Mouse (Mus musculus) kidney, adult 2 months (tissue): ENCODE results near the gene Trappc3. TPM values are rescaled to one million over a fixed set of nuclear protein-coding genes. Genes with fewer than 3 reads are reported as not detected.

Source experiments
- DNase-seq: peaks from one replicate; pipeline ENCODE4 v3.0.0; 2021
- H3K27ac ChIP-seq: fragments of 200-500 bp; 2 replicates; pipeline ENCODE4 v1.5.1; 2012; ENCODE audit warnings: low read depth, low read length, control low read depth, inconsistent platforms; ENCODE audit not compliant: insufficient read depth
- H3K27me3 ChIP-seq: fragments of 200-500 bp; replicated peaks from 2 replicates; pipeline ENCODE4 v1.6.1; 2012; ENCODE audit warnings: mild to moderate bottlenecking, moderate library complexity, low read length, inconsistent platforms; ENCODE audit not compliant: control insufficient read depth, insufficient read depth
- H3K36me3 ChIP-seq: fragments of 200-500 bp; 2 replicates; pipeline ENCODE4 v1.6.1; 2012; ENCODE audit warnings: mild to moderate bottlenecking, moderate library complexity, low read length, inconsistent platforms; ENCODE audit not compliant: control insufficient read depth, insufficient read depth
- H3K4me1 ChIP-seq: fragments of 200-500 bp; 2 replicates; pipeline ENCODE4 v1.6.1; 2011; ENCODE audit warnings: low read length; ENCODE audit not compliant: control insufficient read depth, insufficient read depth
- H3K4me3 ChIP-seq: fragments of 200-500 bp; 2 replicates; pipeline ENCODE4 v1.5.1; 2011; ENCODE audit warnings: mild to moderate bottlenecking, low read depth, low read length, control low read depth; ENCODE audit not compliant: insufficient read depth
- CTCF ChIP-seq: fragments of 200-500 bp; conservative IDR thresholded peaks from 2 replicates; pipeline ENCODE4 v1.5.1; 2011; ENCODE audit warnings: low read depth, mild to moderate bottlenecking, control low read depth, low read length, moderate library complexity, mixed read lengths; ENCODE audit not compliant: insufficient read depth, insufficient read length
- POLR2A ChIP-seq: fragments of 200-500 bp; IDR thresholded peaks from one replicate; pipeline ENCODE4 v1.6.1; 2011; ENCODE audit warnings: low read depth, low read length, control low read depth
- WGBS: fragments of 180-500 bp; shearing (Covaris S2); methylation state at CpG from one replicate; pipeline ENCODE4 v1.1.7; 2018; 5-methylcytosine and 5-hydroxymethylcytosine counted together
- polyA plus RNA-seq: library from polyadenylated mRNA; depleted of rRNA; stranded (reverse); fragments of >200 nt; gene quantifications from 2 replicates; pipeline ENCODE4 v1.2.3, GENCODE M21; 2012

Gene Trappc3
- polyA plus RNA-seq, 1 experiment, result 75.5 TPM

DNA sequence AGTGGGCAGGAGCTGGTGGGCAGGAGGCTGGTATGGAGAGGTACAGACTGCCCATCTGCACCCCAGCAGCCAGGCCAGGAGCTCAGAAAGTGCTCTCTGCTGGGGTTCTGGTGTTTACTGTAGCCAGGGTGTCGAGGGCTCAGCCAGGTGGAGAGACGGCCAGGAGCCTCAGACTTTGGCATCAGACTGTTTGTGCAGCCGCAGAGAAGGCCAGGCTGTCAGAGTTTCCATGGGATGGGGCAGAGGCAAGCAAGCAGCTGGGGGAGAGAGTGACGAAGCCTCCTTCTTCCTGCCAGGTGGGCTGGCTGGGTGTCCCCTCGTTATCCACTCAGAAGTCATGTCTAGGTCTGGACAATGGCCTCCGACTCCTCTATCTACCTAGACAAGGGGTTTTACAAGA is 33.0 kb downstream of the Trappc3 start:
- DNase-seq, result no peak
- 88% methylated on average over 6 of the region's 6 CpGs for WGBS

DNA sequence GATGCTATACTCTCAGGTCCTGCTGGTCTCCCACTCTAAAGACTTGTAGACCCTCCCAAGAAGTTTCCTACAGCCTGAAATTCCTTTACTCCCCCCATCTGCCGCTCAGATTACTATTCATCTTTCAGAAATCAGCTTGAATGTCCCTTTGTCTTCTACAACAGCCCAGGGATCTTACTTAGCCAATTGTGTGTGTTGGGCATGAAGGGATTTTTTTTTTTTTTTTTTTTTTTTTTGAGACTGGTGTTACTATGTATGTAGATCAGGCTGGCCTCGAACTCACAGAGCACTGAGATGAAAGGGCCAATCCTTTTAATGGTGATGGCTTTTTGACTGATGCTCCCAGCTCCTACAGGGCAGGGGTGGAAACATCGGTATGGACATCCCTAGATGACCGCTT is 33.8 kb downstream of the Trappc3 start:
- Histone ChIP-seq H3K27me3 (no peaks in the 10 kb centered on the region), H3K36me3 (no peaks in the 10 kb centered on the region), H3K4me3 (no peak overlapping the region), H3K4me1 (no peaks in the 10 kb centered on the region), H3K27ac (no peak overlapping the region)
- DNase-seq, result no peak
- 66% methylated on average over 4 of the region's 4 CpGs for WGBS
- no peak for TF ChIP-seq POLR2A
- TF ChIP-seq CTCF, result no peak

More for the DNA sequence above, 33.0 kb downstream of the Trappc3 start:
- Histone ChIP-seq H3K27me3 (no peaks in the 10 kb centered on the region), H3K4me1 (no peaks in the 10 kb centered on the region), H3K27ac (no peak overlapping the region), H3K4me3 (no peak overlapping the region), H3K36me3 (no peaks in the 10 kb centered on the region)
- TF ChIP-seq POLR2A (no peak), CTCF (no peak)

DNA sequence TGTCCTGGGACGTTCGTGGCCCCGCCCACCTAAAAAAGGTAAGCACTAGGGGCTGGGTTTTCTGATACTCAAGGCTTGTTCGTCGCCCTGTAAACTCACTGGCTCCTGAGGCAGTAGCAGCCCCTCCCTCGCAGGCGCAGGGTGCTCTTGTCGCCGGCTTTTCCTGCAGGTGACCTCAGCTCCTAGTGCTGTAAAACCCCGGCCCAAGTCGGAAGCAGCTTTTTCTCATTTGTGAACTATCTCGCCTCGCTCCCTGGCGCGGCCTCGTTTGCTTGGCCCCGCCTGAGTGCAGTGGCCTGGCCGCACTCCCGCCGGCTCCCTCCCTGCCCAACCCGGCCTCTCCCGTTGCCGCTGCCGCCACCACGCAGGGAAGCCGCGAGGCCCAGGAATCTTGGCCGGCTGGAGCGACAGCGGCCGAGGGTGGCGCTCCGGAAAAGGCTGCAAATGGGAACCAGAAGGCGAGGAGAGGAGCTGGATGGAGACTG is 34.5 kb downstream of the Trappc3 start:
- H3K27me3 ChIP-seq, result no peaks in the 10 kb centered on the region
- TF ChIP-seq POLR2A, result no peak
- TF ChIP-seq CTCF, result no peak
- H3K27ac ChIP-seq, result no peak overlapping the region
- 2% methylated on average over 34 of the region's 34 CpGs for WGBS
- no peaks in the 10 kb centered on the region for H3K36me3 ChIP-seq
- H3K4me1 ChIP-seq, result no peaks in the 10 kb centered on the region; the same call in 1 of the 2 replicates
- peak overlapping the region; percentile 20 for H3K4me3 ChIP-seq
- peak; percentile 72 for DNase-seq

DNA sequence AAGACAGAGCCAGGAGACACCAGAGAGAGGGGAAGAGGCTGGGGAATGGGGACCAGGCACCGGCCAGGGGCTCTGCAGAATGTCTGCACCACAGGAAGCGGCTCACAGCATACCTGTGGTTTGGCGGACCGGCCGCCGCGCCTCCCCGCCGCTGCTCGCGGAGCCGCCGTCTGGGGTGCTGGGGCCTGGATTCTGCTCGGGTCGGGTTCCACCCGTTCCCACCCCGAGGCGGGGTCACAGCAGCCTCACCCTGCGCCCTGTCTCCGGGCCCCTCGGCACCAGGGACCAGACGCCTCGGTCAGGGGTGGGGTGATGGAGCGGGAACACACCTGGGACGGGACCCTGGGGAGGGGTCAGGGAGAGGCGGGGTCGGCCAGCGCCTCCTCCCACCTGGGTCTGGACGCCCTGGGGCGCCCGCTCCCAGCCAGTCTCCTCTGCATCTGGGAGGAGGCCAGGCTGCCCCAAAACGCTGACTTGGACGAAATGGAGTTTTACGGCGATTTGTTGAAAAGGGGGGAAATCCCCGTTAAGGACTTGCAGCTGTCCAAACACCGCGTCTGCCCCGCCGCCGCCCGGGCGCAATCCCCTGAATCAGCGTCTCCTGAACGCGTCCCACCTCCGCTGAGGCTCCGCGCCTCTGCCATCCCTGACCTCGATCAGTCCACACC is 38.9 kb downstream of the Trappc3 start:
- H3K27me3 ChIP-seq, result no peaks in the 10 kb centered on the region
- H3K4me1 ChIP-seq, result no peaks in the 10 kb centered on the region; the same call in 1 of the 2 replicates
- H3K4me3 ChIP-seq, result no peak overlapping the region
- 8% methylated on average over 48 of the region's 50 CpGs for WGBS
- no peaks in the 10 kb centered on the region for H3K36me3 ChIP-seq
- no peak overlapping the region for H3K27ac ChIP-seq
- DNase-seq, result no peak
- TF ChIP-seq POLR2A (no peak), CTCF (no peak)

DNA sequence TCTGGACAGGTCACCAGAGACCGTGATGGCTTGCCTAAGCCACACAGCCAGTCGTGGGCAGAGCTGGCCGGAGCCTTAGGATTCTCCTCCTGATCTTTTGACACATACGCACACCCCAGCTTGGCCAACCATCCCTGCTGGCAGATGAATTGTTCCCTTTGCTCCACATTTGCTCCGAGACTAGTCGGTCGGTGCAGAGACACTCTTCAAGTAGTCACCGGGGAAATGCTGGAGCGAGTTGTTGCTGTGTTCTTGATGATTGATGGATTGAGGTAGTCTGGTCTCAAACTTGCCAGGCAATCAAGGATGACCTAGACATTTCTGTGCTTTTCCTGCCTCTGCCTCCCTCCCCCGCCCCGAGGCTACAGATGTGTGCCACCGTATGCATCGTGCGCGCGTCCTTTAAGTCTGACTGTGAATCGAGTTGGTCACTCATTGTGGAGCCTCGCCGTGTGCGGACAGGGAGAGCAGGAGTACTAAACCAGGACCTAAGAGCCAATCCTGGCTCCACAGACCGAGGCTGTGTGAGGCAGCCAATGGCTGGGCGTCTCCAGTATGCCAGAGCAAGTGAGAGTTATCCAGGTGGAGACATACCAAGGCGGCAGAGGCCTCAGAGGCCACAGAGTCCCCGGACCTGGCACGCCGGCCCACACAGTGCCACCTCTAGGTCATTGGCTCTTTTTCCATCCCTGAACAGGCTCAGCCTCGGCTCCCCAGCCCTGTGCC is 39.6 kb downstream of the Trappc3 start:
- 21% methylated on average over 27 of the region's 27 CpGs for WGBS
- DNase-seq, result no peak
- Histone ChIP-seq H3K27me3 (no peaks in the 10 kb centered on the region), H3K27ac (no peak overlapping the region), H3K4me3 (no peak overlapping the region), H3K36me3 (no peaks in the 10 kb centered on the region), H3K4me1 (no peaks in the 10 kb centered on the region; the same call in 1 of the 2 replicates)
- TF ChIP-seq POLR2A, result no peak
- no peak for TF ChIP-seq CTCF

DNA sequence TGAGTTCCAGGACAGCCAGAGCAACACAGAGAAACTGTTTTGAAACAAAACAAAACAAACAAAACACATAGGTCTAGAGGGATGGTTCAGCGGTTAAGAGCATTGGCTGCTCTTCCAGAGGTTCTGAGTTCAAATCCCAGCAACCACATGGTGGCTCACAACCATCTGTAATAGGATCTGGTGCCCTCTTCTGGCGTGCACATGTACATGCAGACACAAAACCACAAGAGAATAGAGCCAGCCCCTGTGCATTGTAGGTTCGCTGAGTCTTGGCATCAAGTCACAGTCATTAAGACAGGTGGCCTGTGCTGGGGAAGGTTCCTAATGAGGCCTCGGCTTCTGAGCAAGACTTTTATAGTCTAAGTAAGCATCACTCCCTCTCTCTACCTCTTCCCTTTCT is 41.8 kb downstream of the Trappc3 start:
- H3K36me3 ChIP-seq, result no peaks in the 10 kb centered on the region
- TF ChIP-seq POLR2A, result no peak
- peak; percentile 36; the same call in 1 of the 2 replicates for TF ChIP-seq CTCF
- H3K4me3 ChIP-seq, result no peak overlapping the region
- no peak overlapping the region for H3K27ac ChIP-seq
- no peaks in the 10 kb centered on the region; the same call in 1 of the 2 replicates for H3K4me1 ChIP-seq
- WGBS, result 66% methylated on average over 4 of the region's 4 CpGs
- H3K27me3 ChIP-seq, result no peaks in the 10 kb centered on the region
- no peak for DNase-seq

DNA sequence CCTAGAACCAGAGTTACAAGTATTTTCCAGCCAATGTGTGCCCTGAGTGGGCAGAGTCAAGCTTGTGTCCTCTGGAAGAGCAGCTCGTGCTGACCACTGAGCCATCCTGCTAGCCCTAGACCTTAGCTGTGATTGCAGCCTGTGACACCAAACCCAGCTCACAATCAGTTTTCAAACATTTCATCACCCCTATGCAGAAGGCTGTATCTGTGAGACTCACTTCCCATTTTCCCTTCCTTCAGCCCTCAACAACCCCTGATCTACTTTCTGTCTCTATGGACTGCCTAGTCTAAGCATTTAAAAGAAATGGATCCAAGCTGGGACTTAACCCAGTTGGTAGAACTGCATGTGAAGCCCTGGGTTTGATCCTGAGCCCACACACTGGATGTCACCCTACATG is 43.3 kb downstream of the Trappc3 start:
- H3K27me3 ChIP-seq, result no peaks in the 10 kb centered on the region
- 94% methylated on average over 1 of the region's 1 CpGs for WGBS
- no peak overlapping the region for H3K27ac ChIP-seq
- no peak for DNase-seq
- TF ChIP-seq POLR2A (no peak), CTCF (no peak)
- peaks cover 3% of the 10 kb centered on the region for H3K4me1 ChIP-seq
- H3K36me3 ChIP-seq, result no peaks in the 10 kb centered on the region
- H3K4me3 ChIP-seq, result no peak overlapping the region
